In genomic region chr5:30587681-30588300, GRCm38 (mm10) we compare ENCODE assay signal across 8 mouse cellular contexts. TPM values are rescaled to one million over a fixed set of nuclear protein-coding genes. Genes with fewer than 3 reads are reported as not detected.
DNase-seq lines count a peak whose midpoint lies in the region; ATAC-seq and TF ChIP-seq lines count a peak whose summit lies in the region.

Kcnk3 (plus strand) TSS chr5:30588170.

- no peak for TF ChIP-seq POLR2A in heart, adult 2 months (IDR thresholded peaks at IDR 0.05; ENCODE audit: insufficient read depth, low read depth, low read length)
- TF ChIP-seq POLR2A in kidney, adult 2 months (IDR thresholded peaks at IDR 0.05; ENCODE audit: low read depth, low read length): no peak

- H3K36me3 ChIP-seq in heart, adult 2 months (ENCODE audit: control insufficient read depth, insufficient read depth, low read length): no peaks in the 10 kb centered on the region
- H3K36me3 ChIP-seq in kidney, adult 2 months (ENCODE audit: control insufficient read depth, insufficient read depth, low read length): no peaks in the 10 kb centered on the region
- no peaks in the 10 kb centered on the region for H3K36me3 ChIP-seq in liver, embryonic 12.5 days
- H3K36me3 ChIP-seq in neural tube, embryonic 12.5 days: no peaks in the 10 kb centered on the region

- H3K4me1 ChIP-seq in heart, adult 2 months (ENCODE audit: control insufficient read depth, insufficient read depth, low read length): peaks cover 8% of the 10 kb centered on the region; the same call in 1 of the 2 replicates
- 0 out of 2 replicates have a peak, but pooled peaks cover 4% of the 10 kb centered on the region for H3K4me1 ChIP-seq in kidney, adult 2 months (ENCODE audit: control insufficient read depth, insufficient read depth, low read length)
- H3K4me1 ChIP-seq in liver, embryonic 12.5 days: peaks cover 12% of the 10 kb centered on the region; the same call in 1 of the 2 replicates
- peaks cover 14% of the 10 kb centered on the region for H3K4me1 ChIP-seq in neural tube, embryonic 12.5 days

- H3K27me3 ChIP-seq in heart, adult 2 months (ENCODE audit: control insufficient read depth, insufficient read depth, low read length): peaks cover 2% of the 10 kb centered on the region; the same call in 1 of the 2 replicates
- peaks cover 3% of the 10 kb centered on the region; the same call in 1 of the 2 replicates for H3K27me3 ChIP-seq in kidney, adult 2 months (replicated peaks; ENCODE audit: control insufficient read depth, insufficient read depth, low read length)
- peaks cover 94% of the 10 kb centered on the region for H3K27me3 ChIP-seq in liver, embryonic 12.5 days (replicated peaks)
- peaks cover 46% of the 10 kb centered on the region for H3K27me3 ChIP-seq in neural tube, embryonic 12.5 days (replicated peaks)

- peak within 1 kb of the TSS; percentile 69 for H3K4me2 ChIP-seq in liver, embryonic 12.5 days
- H3K4me2 ChIP-seq in neural tube, embryonic 12.5 days (replicated peaks): peak within 1 kb of the TSS; percentile 97

- DNase-seq in right cerebral cortex, postnatal 10 days (ENCODE audit: low spot score in 2 of 2): peak; percentile 51 to 59
- no peak for DNase-seq in right cerebral cortex, postnatal 25 days
- DNase-seq in embryo, embryonic 11 days: peak; percentile 68
- DNase-seq in heart, adult 2 months: peak; percentile 80 to 83
- DNase-seq in kidney, adult 2 months: peak; percentile 60
- DNase-seq in thymus, postnatal 4 days: peak; percentile 77

- TF ChIP-seq EP300 in heart, adult 2 months (IDR thresholded peaks at IDR 0.05; ENCODE audit: insufficient read depth, low read depth, low read length): no peak

- peak within 1 kb of the TSS; percentile 87 for H3K27ac ChIP-seq in heart, adult 2 months
- H3K27ac ChIP-seq in kidney, adult 2 months (ENCODE audit: insufficient read depth, low read depth, low read length): no peak within 1 kb of the TSS
- H3K27ac ChIP-seq in liver, embryonic 12.5 days: no peak within 1 kb of the TSS
- H3K27ac ChIP-seq in neural tube, embryonic 12.5 days: no peak within 1 kb of the TSS

- TF ChIP-seq CTCF in heart, adult 2 months (IDR thresholded peaks at IDR 0.05): no peak
- TF ChIP-seq CTCF in kidney, adult 2 months (conservative IDR thresholded peaks at IDR 0.05; ENCODE audit: insufficient read depth, insufficient read length, low read depth, low read length): no peak

- ATAC-seq in liver, embryonic 12.5 days: no peak; the same call in 1 of the 2 replicates
- ATAC-seq in neural tube, embryonic 12.5 days (ENCODE audit: low FRiP score, low read depth): peak; percentile 61

- H3K9me3 ChIP-seq in liver, embryonic 12.5 days (replicated peaks): no peaks in the 10 kb centered on the region
- H3K9me3 ChIP-seq in neural tube, embryonic 12.5 days: no peaks in the 10 kb centered on the region

- peak within 1 kb of the TSS; percentile 60 for H3K4me3 ChIP-seq in heart, adult 2 months
- H3K4me3 ChIP-seq in kidney, adult 2 months (ENCODE audit: insufficient read depth, low read depth, low read length): peak within 1 kb of the TSS; percentile 28; the same call in 1 of the 2 replicates
- peak within 1 kb of the TSS; percentile 38 for H3K4me3 ChIP-seq in liver, embryonic 12.5 days
- H3K4me3 ChIP-seq in neural tube, embryonic 12.5 days: peak within 1 kb of the TSS; percentile 52

- no peaks in the 10 kb centered on the region for H3K79me2 ChIP-seq in heart, adult 2 months (replicated peaks; ENCODE audit: control insufficient read depth, insufficient read depth, low read length)

- WGBS in heart, adult 2 months: 1% methylated on average over 40 of the region's 54 CpGs
- WGBS in kidney, adult 2 months: 5% methylated on average over 32 of the region's 54 CpGs
- under 1% methylated on average over 22 of the region's 54 CpGs for WGBS in liver, embryonic 12.5 days (ENCODE audit: insufficient replicate concordance)
- WGBS in neural tube, embryonic 12.5 days: 1% methylated on average over 22 of the region's 54 CpGs

- intact Hi-C loops in heart, adult 2 months (cut with DNase I): loop anchor here (2.0 to 5.0 kb wide), 2 partner anchors 17 to 70 kb away; no protein-coding TSS in a partner anchor

- H3K9ac ChIP-seq in heart, adult 2 months (ENCODE audit: low read depth, low read length): peak within 1 kb of the TSS; percentile 84
- no peak within 1 kb of the TSS for H3K9ac ChIP-seq in liver, embryonic 12.5 days
- H3K9ac ChIP-seq in neural tube, embryonic 12.5 days: peak within 1 kb of the TSS; percentile 67

RNA-seq across cellular contexts. Expression of gene Kcnk3, which starts in this region (rescaled TPM):
- total RNA-seq in heart, adult 2 months (2021): 100 to 1,000 TPM; 259 to 300 TPM
- 382 and 432 TPM in 2 replicates for polyA plus RNA-seq in heart, adult 2 months (2012; rRNA removed)
- 25.0 and 30.0 TPM in 2 replicates for polyA plus RNA-seq in kidney, adult 2 months (2012; rRNA removed)
- polyA plus RNA-seq in liver, embryonic 12.5 days (2016; fragmentation: Nextera tagmentation; extraction: Ambion mirVana): 0.08 and 0.26 TPM in 2 replicates
- polyA plus RNA-seq in neural tube, embryonic 12.5 days (2016; fragmentation: Nextera tagmentation; extraction: Ambion mirVana): 1.8 and 1.9 TPM in 2 replicates

Comparison
In these comparisons a context has a peak if more than half of its experiments do, and no peak if none do; other contexts are left out.
1. RNA of gene Kcnk3 (polyA plus RNA-seq): 382 to 432 TPM in heart, adult 2 months; 25.0 to 30.0 TPM in kidney, adult 2 months, 1.8 to 1.9 TPM in neural tube, embryonic 12.5 days and 0.08 to 0.26 TPM in liver, embryonic 12.5 days; every median in the first group is over 10 times any median in the second.
2. Peak in every context shown above with its lines, with median percentiles within 50 percentile points of each other: H3K4me3 ChIP-seq.